Mouse (Mus musculus) testis, adult 2 months (tissue): ENCODE measurements around the gene Tmem238. TPM values are rescaled to one million over a fixed set of nuclear protein-coding genes. Genes with fewer than 3 reads are reported as not detected.
"Not testable (repeated sequence)": the region's sequence is repeated elsewhere in the genome, so short reads cannot be mapped to it uniquely, and the experiment has no call there.

Source experiments
- H3K27ac ChIP-seq: fragments of 200-500 bp; 2 replicates; pipeline ENCODE4 v1.5.1; 2012; ENCODE audit warnings: low read depth, low read length; ENCODE audit not compliant: control insufficient read depth, insufficient read depth
- H3K27me3 ChIP-seq: fragments of 200-500 bp; 2 replicates; pipeline ENCODE4 v1.6.1; 2012; ENCODE audit warnings: mild to moderate bottlenecking, low read length, moderate library complexity; ENCODE audit not compliant: control insufficient read depth, insufficient read depth
- H3K36me3 ChIP-seq: fragments of 200-500 bp; 2 replicates; pipeline ENCODE4 v1.6.1; 2012; ENCODE audit warnings: mild to moderate bottlenecking, low read length; ENCODE audit not compliant: control insufficient read depth, insufficient read depth
- H3K4me1 ChIP-seq: fragments of 200-500 bp; 2 replicates; pipeline ENCODE4 v1.6.1; 2012; ENCODE audit warnings: low read length; ENCODE audit not compliant: control insufficient read depth, insufficient read depth
- H3K4me3 ChIP-seq: fragments of 200-500 bp; 2 replicates; pipeline ENCODE4 v1.5.1; 2012; ENCODE audit warnings: low read depth, mild to moderate bottlenecking, low read length, moderate library complexity, mixed read lengths; ENCODE audit not compliant: control insufficient read depth
- CTCF ChIP-seq: fragments of 200-500 bp; IDR thresholded peaks from 2 replicates; pipeline ENCODE4 v1.5.1; 2012; ENCODE audit warnings: low read depth, mild to moderate bottlenecking, inconsistent platforms, low read length, moderate library complexity; ENCODE audit not compliant: control insufficient read depth, insufficient read depth, insufficient replicate concordance
- POLR2A ChIP-seq: fragments of 200-500 bp; IDR thresholded peaks from 2 replicates; pipeline ENCODE4 v1.6.1; 2012; ENCODE audit warnings: low read depth, mild to moderate bottlenecking, inconsistent platforms, low read length, moderate library complexity; ENCODE audit not compliant: control insufficient read depth
- polyA plus RNA-seq: library from polyadenylated mRNA; depleted of rRNA; stranded (reverse); fragments of >200 nt; gene quantifications from 2 replicates; pipeline ENCODE4 v1.2.3, GENCODE M21; 2012

Tmem238 gene
- polyA plus RNA-seq, 1 experiment = 1.1 TPM

- TF ChIP-seq CTCF (no peak), POLR2A (no peak)
- Histone ChIP-seq H3K4me3 (no peak overlapping the region), H3K4me1 (peaks cover 5% of the 10 kb centered on the region), H3K36me3 (peaks cover 6% of the 10 kb centered on the region), H3K27ac (no peak overlapping the region), H3K27me3 (no peaks in the 10 kb centered on the region)
These were observed 17.3 kb upstream of the Tmem238 start for GRCm38 (mm10) chr7:4806716-4807115.

GRCm38 (mm10) chr7:4802247-4802646 is 12.8 kb upstream of the Tmem238 start:
- H3K27me3 ChIP-seq = no peaks in the 10 kb centered on the region
- no peak overlapping the region for H3K27ac ChIP-seq
- TF ChIP-seq POLR2A = no peak
- no peak for TF ChIP-seq CTCF
- H3K4me1 ChIP-seq = no peaks in the 10 kb centered on the region
- no peaks in the 10 kb centered on the region for H3K36me3 ChIP-seq
- no peak overlapping the region for H3K4me3 ChIP-seq

GRCm38 (mm10) chr7:4795767-4796433 is 6.4 kb upstream of the Tmem238 start:
- Histone ChIP-seq H3K27me3 (no peaks in the 10 kb centered on the region), H3K4me3 (no peak overlapping the region), H3K4me1 (no peaks in the 10 kb centered on the region), H3K27ac (no peak overlapping the region), H3K36me3 (peaks cover 2% of the 10 kb centered on the region; the same call in 1 of the 2 replicates)
- no peak for TF ChIP-seq POLR2A
- TF ChIP-seq CTCF = no peak

- Histone ChIP-seq H3K36me3 (peaks cover 2% of the 10 kb centered on the region; the same call in 1 of the 2 replicates), H3K4me1 (no peaks in the 10 kb centered on the region), H3K4me3 (no peak overlapping the region), H3K27me3 (no peaks in the 10 kb centered on the region), H3K27ac (no peak overlapping the region)
- TF ChIP-seq CTCF (no peak), POLR2A (no peak)
These were observed 5.2 kb upstream of the Tmem238 start for GRCm38 (mm10) chr7:4794631-4795168.

- TF ChIP-seq POLR2A (no peak), CTCF (no peak)
- no peaks in the 10 kb centered on the region for H3K27me3 ChIP-seq
- H3K4me3 ChIP-seq = peak overlapping the region; percentile 86
- peaks cover 2% of the 10 kb centered on the region; the same call in 1 of the 2 replicates for H3K36me3 ChIP-seq
- H3K4me1 ChIP-seq = no peaks in the 10 kb centered on the region; the same call in 1 of the 2 replicates
- no peak overlapping the region for H3K27ac ChIP-seq
These were observed 4.2 kb upstream of the Tmem238 start for GRCm38 (mm10) chr7:4793674-4794073.

GRCm38 (mm10) chr7:4793248-4793647 is 3.8 kb upstream of the Tmem238 start:
- H3K27ac ChIP-seq = peak overlapping the region; percentile 78
- peak overlapping the region; percentile 86 for H3K4me3 ChIP-seq
- H3K27me3 ChIP-seq, H3K4me1 ChIP-seq, H3K36me3 ChIP-seq: not testable (repeated sequence)

- Histone ChIP-seq H3K4me3 (peak within 1 kb of the TSS; percentile 86), H3K27ac (peak within 1 kb of the TSS; percentile 82), H3K36me3 (peaks cover 2% of the 10 kb centered on the region; the same call in 1 of the 2 replicates), H3K4me1 (peaks cover 2% of the 10 kb centered on the region), H3K27me3 (no peaks in the 10 kb centered on the region)
- TF ChIP-seq POLR2A (peak; percentile 98), CTCF (no peak)
These were observed 3.1 kb upstream of the Tmem238 start, which contains the start of gene Rpl28 for GRCm38 (mm10) chr7:4792278-4793212. TSS of gene Rpl28 (plus strand) at chr7:4792874.
